Mouse (Mus musculus) liver, postnatal 0 days (tissue): Measurements from ENCODE around the gene Btbd9.

Experiments used
- CTCF ChIP-seq: sonication (generic); IDR thresholded peaks from 2 replicates; pipeline ENCODE4 v1.5.1; 2016; ENCODE audit warnings: antibody characterized with exemption, low read depth
- EP300 ChIP-seq: IDR thresholded peaks from 2 replicates; pipeline ENCODE4 v1.6.1; 2016; ENCODE audit warnings: antibody characterized with exemption, low read depth, mild to moderate bottlenecking

DNA sequence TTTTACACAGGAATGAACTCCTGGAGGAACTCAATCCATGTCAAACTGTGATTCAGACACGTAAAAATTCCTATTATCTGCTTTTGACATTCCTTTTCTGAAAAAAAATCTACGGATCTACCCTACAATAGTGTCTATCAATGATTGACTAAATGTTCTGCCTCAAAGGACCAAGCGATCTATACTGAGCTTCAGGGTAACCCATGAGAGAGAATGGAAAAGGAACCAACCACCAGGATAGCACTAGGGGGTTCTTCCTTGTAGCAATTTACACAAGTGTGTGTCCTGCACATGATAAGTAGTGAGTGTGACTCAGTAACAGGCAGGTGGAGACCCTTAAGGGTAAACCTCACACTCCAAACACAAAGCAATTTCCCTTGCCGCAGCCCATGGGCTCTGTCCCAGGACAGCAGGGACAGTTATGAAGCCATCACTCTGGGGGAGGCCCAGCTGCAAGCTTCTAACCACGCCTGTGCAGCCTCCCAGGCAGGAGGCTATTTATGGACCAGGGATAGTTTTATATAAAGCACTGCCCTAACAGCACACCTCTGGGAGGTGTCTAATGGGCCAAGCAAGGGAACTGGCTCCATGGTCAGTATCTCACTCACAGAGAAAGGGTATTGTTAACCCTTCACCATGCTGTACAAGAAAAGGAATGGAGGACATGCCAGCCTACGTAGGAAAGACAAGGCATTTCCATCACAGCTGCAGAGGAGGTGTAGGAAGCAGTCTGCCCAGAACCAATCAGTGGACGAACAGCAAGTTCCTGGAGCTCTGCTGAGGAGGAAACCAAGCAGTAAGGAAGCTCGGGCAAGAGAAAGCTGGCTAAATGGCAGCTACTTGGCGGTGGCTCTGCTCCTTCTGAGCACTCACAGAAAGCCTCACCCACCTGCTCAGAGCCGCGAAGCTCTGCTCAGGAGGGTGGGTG, 306.9 kb downstream of the Btbd9 start:
- no peak for TF ChIP-seq EP300
- TF ChIP-seq CTCF = no peak
